Mouse (Mus musculus): Measurements from ENCODE around the gene Rnf4. TPM values are rescaled to one million over a fixed set of nuclear protein-coding genes. Genes with fewer than 3 reads are reported as not detected.

The Rnf4 gene
- polyA plus RNA-seq, 1 experiment from 2014 or later, result 181 TPM

- H3K9me3 ChIP-seq, result no peaks in the 10 kb centered on the region
- 94% methylated on average over 2 of the region's 2 CpGs for WGBS
- H3K4me3 ChIP-seq, result no peak overlapping the region
- H3K27ac ChIP-seq, result no peak overlapping the region
- no peaks in the 10 kb centered on the region for H3K36me3 ChIP-seq
- no peaks in the 10 kb centered on the region for H3K27me3 ChIP-seq (ENCODE audit: insufficient read depth, poor library complexity, severe bottlenecking)
- no peak for DNase-seq (ENCODE audit: low spot score)
- H3K4me1 ChIP-seq (replicated peaks), result no peaks in the 10 kb centered on the region
Measured at GRCm38 (mm10) chr5:34395850-34396540, 59.9 kb downstream of the Rnf4 start.

- no peak overlapping the region for H3K4me3 ChIP-seq
- H3K36me3 ChIP-seq, result no peaks in the 10 kb centered on the region
- no peak overlapping the region for H3K27ac ChIP-seq
- no peak for DNase-seq (ENCODE audit: low spot score)
- H3K9me3 ChIP-seq, result no peaks in the 10 kb centered on the region
- H3K27me3 ChIP-seq (ENCODE audit: insufficient read depth, poor library complexity, severe bottlenecking), result no peaks in the 10 kb centered on the region
- no peaks in the 10 kb centered on the region for H3K4me1 ChIP-seq (replicated peaks)
- WGBS, result 96% methylated on average over 2 of the region's 2 CpGs
Measured at GRCm38 (mm10) chr5:34397866-34398265, 61.8 kb downstream of the Rnf4 start.

- WGBS, result 91% methylated on average over 1 of the region's 1 CpGs
- Histone ChIP-seq H3K27me3 (ENCODE audit: insufficient read depth, poor library complexity, severe bottlenecking) (no peaks in the 10 kb centered on the region), H3K9me3 (no peaks in the 10 kb centered on the region), H3K27ac (no peak overlapping the region), H3K4me1 (replicated peaks) (no peaks in the 10 kb centered on the region), H3K36me3 (no peaks in the 10 kb centered on the region), H3K4me3 (no peak overlapping the region)
- DNase-seq (ENCODE audit: low spot score), result no peak
Measured at GRCm38 (mm10) chr5:34398326-34398725, 62.2 kb downstream of the Rnf4 start.

Other genes starting within 250 kb of the Rnf4 start
- gene Poln, start 166.8 kb upstream of the Rnf4 start, polyA plus RNA-seq (2016; fragmentation: Nextera tagmentation; extraction: Ambion mirVana), result 0.54 and 0.56 TPM in 2 replicates
- gene Haus3, start 166.8 kb upstream of the Rnf4 start, polyA plus RNA-seq (2016; fragmentation: Nextera tagmentation; extraction: Ambion mirVana), result 35.0 and 46.0 TPM in 2 replicates
- gene Mxd4, start 148.6 kb upstream of the Rnf4 start, polyA plus RNA-seq (2016; fragmentation: Nextera tagmentation; extraction: Ambion mirVana), result 21.6 and 26.3 TPM in 2 replicates
- gene Zfyve28, start 47.8 kb upstream of the Rnf4 start, polyA plus RNA-seq (2016; fragmentation: Nextera tagmentation; extraction: Ambion mirVana), result 1.3 and 2.0 TPM in 2 replicates
- not detected in 2 replicates for gene Cfap99, start 47.7 kb upstream of the Rnf4 start, polyA plus RNA-seq (2016; fragmentation: Nextera tagmentation; extraction: Ambion mirVana)
- gene Fam193a, start 33.6 kb downstream of the Rnf4 start, polyA plus RNA-seq (2016; fragmentation: Nextera tagmentation; extraction: Ambion mirVana), result 13.2 and 13.3 TPM in 2 replicates
- 5.2 and 5.6 TPM in 2 replicates for gene Tnip2, start 177.7 kb downstream of the Rnf4 start, polyA plus RNA-seq (2016; fragmentation: Nextera tagmentation; extraction: Ambion mirVana)
- 7.2 and 9.4 TPM in 2 replicates for gene Sh3bp2, start 189.5 kb downstream of the Rnf4 start, polyA plus RNA-seq (2016; fragmentation: Nextera tagmentation; extraction: Ambion mirVana)
- 179 and 194 TPM in 2 replicates for gene Add1, start 237.4 kb downstream of the Rnf4 start, polyA plus RNA-seq (2016; fragmentation: Nextera tagmentation; extraction: Ambion mirVana)

Measured in hindbrain, embryonic 10.5 days (tissue).